Mouse (Mus musculus): ENCODE measurements around the gene Gnptab.

Gnptab gene

GRCm38 (mm10) chr10:88412290-88412995 is 33.5 kb downstream of the Gnptab start:
- DNase-seq (ENCODE audit: low read depth, low spot score), result no peak

GRCm38 (mm10) chr10:88417686-88418085 is 38.8 kb downstream of the Gnptab start:
- DNase-seq (ENCODE audit: low read depth, low spot score), result no peak

DNA sequence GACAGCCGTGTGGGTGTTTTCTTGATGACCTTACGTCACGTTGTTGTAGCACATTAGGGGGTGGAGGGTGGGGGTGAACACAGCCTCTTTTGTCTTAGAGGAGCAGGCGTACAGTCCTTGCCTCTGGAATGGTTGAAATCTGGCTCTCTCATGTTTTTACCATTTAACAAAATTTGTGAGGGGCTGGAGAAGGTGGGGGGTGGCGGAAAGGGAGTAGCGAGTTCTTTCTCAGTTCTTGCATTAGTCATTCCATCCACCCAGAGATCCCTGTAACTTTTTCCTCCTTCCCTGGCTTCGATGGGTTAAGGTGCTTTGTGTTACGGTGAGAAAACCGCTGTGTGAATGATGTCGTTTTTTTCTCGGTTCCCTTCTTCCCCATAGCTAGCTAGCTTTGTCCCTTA is 41.2 kb downstream of the Gnptab start:
- DNase-seq (ENCODE audit: low read depth, low spot score), result no peak

DNA sequence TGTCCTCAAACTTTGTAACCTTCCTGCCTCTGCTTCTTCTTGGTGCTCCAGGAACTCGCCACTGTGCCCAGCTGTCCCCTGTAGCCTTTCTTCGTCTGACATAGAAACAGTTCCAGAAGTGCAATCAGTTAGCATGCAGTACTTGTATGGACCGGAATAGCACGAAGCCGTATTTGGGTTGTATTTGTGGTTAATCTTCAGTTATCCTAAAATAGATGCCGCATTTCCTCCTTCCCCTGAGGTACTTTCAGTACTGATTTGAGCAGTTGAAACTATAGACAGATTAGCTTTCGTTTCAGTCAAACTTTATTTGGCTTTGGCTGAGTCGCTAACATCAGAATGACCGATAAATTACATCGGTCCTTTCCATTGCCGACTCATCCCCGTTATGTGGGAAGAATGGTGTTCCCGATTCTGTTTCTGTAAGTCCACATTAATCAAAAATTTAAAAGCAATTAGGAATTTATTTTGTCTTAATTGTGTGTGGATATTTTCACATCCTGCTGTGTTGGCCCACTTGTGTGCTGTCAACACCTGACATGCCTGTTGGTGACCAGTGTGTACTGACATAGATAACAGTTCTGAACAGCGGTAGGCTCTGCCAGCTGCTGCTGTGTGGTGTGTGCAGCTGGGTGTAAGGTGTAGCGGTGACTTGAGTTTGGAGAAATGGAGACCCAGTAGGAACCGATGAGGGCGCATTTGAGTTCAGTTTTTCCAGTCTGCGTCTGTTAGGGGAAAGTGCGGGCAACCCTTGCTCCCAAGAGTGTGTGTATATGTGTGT is 41.9 kb downstream of the Gnptab start:
- no peak for DNase-seq (ENCODE audit: low read depth, low spot score)

- peak; percentile 67 for DNase-seq (ENCODE audit: low read depth, low spot score)
Observed at GRCm38 (mm10) chr10:88426158-88426816, 47.4 kb downstream of the Gnptab start.

DNA sequence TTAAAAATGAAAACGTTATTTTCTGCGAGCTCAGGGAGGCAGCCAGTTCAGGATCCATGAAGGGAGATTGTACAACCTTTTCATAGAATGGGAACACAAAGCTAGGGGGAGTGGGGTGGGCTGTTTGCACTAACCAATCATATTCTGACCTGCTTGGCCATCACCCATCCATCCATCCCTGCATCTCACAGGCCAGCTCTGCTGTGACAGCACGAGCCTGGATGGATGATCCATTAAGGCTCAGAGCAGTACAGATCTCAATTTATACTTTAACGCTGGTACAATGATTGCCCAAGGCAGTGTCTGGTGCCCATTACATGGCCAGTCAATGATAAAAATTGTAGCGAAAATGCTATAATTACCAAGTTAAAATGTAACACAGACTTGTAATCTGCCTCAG is 48.0 kb downstream of the Gnptab start:
- no peak for DNase-seq (ENCODE audit: low read depth, low spot score)

DNA sequence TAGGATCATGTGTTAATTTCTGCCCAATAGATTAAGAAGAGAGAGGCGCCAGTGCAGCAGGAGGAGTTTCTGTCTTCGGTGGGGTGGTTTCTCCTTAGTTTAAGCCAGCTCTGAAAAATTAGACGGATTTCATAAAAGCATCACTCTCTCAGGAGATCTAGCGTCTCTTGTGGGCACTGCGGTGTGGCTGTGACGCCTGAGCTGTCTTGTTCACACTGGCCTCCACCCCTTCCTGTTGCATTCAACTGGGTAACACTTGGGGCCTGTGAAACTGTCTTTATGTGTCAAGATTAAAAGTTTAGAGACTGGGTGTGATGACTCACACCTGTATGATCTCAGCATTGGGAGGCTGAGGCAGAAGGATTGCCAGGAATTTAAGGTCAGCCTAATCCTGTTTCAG is 49.1 kb downstream of the Gnptab start:
- no peak for DNase-seq (ENCODE audit: low read depth, low spot score)

GRCm38 (mm10) chr10:88441224-88441623 is 62.3 kb downstream of the Gnptab start:
- no peak for DNase-seq (ENCODE audit: low read depth, low spot score)

GRCm38 (mm10) chr10:88451221-88451620 is 72.3 kb downstream of the Gnptab start:
- DNase-seq (ENCODE audit: low read depth, low spot score), result no peak

DNA sequence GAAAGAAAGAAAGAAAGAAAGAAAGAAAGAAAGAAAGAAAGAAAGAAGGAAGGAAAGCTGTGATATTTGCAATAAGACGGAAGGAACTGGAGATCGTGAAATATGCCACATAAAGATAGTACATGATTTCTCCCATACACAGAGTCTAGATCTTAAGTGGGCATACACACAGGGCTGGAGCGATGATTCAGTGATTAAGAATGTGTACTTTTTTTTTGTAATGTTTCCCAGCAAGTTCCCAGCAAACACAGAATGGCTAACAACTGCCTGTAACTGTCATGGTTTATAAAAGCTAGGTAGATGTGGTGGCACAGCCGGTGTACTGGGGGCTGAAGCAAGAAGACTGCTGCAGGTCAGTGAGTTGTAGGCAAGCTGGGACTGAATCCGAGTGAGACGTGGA is 73.1 kb downstream of the Gnptab start:
- no peak for DNase-seq (ENCODE audit: low read depth, low spot score)

- DNase-seq (ENCODE audit: low read depth, low spot score), result peak; percentile 32
Observed at GRCm38 (mm10) chr10:88457816-88458215, 78.9 kb downstream of the Gnptab start.

- DNase-seq (ENCODE audit: low read depth, low spot score), result peak; percentile 72
Observed at GRCm38 (mm10) chr10:88459502-88459992, 80.6 kb downstream of the Gnptab start, which contains the start of gene Sycp3. Sycp3 (plus strand) TSS chr10:88459569.

GRCm38 (mm10) chr10:88460122-88460820 is 81.3 kb downstream of the Gnptab start:
- peak; percentile 39 for DNase-seq (ENCODE audit: low read depth, low spot score)

- DNase-seq (ENCODE audit: low read depth, low spot score), result peak; percentile 72
Observed at GRCm38 (mm10) chr10:88482866-88483265, 103.9 kb downstream of the Gnptab start.

DNA sequence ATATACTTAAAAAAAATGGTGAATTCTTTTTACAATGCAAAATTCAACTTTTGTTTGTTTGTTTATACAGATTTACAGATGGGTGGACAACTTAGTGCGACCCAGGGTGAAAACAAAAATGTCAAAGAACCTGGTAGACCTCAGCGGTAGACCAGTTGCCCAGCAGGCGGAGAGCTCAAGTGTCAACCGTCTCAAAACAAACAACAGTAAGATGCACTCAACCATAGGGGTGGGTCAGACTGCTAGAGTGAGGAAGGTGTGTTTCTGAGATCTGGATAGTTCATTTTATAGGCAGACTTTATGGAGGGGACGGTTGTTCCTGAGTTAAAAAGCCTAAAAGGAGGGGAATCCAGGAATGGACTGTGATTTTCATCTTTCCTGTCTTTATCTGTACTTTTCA is 109.7 kb downstream of the Gnptab start:
- DNase-seq (ENCODE audit: low read depth, low spot score), result no peak

- peak; percentile 78 for DNase-seq (ENCODE audit: low read depth, low spot score)
Observed at GRCm38 (mm10) chr10:88491632-88492031, 112.7 kb downstream of the Gnptab start.

DNA sequence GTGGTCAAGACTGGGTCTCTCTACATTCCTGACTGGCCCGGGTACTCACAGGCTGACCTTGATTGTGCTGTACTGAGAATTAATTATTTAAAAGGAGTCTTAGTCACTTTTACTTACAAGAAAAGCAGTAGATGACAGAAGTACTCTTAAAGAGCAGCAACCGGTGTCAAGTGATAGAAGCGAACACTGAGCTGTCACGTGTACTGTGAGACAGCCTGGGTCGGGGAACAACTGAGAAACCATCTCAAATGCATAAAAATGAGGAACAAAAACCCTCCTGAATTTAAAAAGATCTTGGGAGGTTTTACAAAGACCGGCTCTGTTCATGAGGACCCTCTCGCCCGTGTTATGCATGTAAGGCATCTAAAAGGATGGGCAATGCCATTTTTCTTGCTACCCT is 113.7 kb downstream of the Gnptab start:
- no peak for DNase-seq (ENCODE audit: low read depth, low spot score)

DNA sequence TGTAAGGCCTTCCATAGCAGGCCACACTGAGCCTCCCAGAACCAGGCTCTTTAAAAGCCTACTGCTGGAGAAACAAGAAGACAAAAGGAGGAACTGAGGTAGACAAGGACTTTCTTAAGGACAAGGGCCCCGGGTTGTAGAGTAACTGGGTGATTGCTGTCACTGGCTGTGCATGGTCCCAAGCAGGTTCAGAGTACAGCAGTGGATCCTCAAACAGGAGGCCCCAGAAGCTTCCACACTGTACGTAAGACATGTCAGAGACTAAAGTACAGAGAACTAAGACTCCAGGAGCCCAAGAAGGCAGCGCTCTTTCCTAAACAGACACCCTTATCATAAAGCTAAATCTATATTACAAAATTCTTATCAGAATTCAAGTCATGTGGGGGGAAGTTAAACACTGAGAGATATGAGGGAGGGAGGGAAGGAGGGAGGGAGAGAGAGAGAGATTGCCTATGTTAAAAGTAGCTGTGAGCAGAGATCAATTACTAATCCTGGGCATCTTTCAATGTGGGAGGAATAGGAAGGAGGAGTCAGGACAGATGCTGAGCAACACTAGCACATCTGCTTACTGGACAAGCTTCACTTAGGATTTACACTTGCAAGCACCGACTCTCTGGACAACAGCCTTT is 116.1 kb downstream of the Gnptab start:
- DNase-seq (ENCODE audit: low read depth, low spot score), result no peak

Data from ES-CJ7 (cell line).